Mouse (Mus musculus): ENCODE data around the gene Pepd. TPM values are rescaled to one million over a fixed set of nuclear protein-coding genes. Genes with fewer than 3 reads are reported as not detected.
"Not testable (repeated sequence)": the region's sequence is repeated elsewhere in the genome, so short reads cannot be mapped to it uniquely, and the experiment has no call there.

Gene Pepd
- polyA plus RNA-seq, 1 experiment from 2014 or later = 45.4 TPM

DNA sequence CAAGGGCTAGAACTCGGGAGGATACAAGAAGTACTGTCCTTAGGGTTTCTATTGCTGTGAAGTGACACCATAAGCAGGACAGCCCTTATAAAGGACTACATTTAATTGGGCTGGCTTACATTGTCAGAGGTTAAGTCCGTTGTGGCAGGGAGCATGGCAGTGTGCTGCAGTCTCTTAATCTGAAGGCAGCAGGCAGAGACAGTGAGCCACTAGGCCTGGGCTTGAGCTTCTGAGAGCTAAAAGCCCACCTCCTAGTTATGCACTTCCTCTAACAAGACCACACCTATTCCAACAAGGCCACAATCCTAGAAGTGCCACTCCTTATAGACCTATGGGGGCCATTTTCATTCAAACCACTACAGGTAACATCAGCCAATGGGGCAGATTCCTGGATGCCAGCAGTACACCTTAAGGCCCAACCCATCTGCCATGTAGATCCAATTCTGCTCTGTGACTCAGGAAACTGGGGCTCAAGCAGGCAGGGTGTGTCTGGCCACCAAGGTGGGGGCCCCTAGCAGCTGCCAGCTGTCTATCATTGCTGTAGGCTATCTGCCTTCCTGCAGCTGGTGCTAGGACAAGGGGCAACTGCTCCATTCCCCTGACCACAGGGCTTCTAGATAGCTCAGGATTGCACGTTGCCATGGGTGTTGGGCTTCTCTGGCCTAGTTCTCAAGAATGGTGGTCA is 56.7 kb downstream of the Pepd start:
- no peaks in the 10 kb centered on the region for H3K9me3 ChIP-seq (replicated peaks)
- H3K9ac ChIP-seq = peak overlapping the region; percentile 45
- peak overlapping the region; percentile 42 for H3K4me3 ChIP-seq
- H3K4me1 ChIP-seq = peaks cover 35% of the 10 kb centered on the region
- H3K27ac ChIP-seq = peak overlapping the region; percentile 88
- peak; percentile 97 for ATAC-seq
- no peaks in the 10 kb centered on the region for H3K27me3 ChIP-seq (replicated peaks)
- 37% methylated on average over 3 of the region's 3 CpGs for WGBS (ENCODE audit: insufficient replicate concordance)
- peaks cover 25% of the 10 kb centered on the region for H3K36me3 ChIP-seq
- peak overlapping the region; percentile 51 for H3K4me2 ChIP-seq

DNA sequence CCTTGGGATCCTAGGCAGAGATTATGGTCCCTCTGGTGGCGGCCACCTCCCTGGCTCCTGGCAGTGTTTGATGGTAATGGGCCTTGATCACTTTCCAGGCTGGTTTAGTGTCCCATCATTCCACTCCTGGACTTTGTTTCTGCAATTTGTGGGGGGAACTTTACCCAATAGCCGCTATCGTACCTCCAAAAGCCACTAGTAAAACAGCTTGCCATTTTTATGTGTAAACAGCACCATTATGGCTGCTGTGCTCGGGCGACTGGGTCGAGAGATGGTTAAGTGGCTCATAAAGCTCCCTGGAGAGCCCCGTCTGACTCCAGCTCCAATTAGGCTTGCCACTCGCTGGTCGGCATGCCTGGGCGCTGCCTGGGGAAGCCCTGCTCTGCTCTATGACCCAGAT is 59.6 kb downstream of the Pepd start:
- Histone ChIP-seq H3K36me3 (peaks cover 25% of the 10 kb centered on the region), H3K9me3 (replicated peaks) (no peaks in the 10 kb centered on the region), H3K27me3 (replicated peaks) (no peaks in the 10 kb centered on the region), H3K4me3 (no peak overlapping the region), H3K4me2 (no peak overlapping the region), H3K9ac (no peak overlapping the region), H3K27ac (no peak overlapping the region), H3K4me1 (peaks cover 35% of the 10 kb centered on the region)
- 91% methylated on average over 10 of the region's 10 CpGs for WGBS (ENCODE audit: insufficient replicate concordance)
- no peak for ATAC-seq

DNA sequence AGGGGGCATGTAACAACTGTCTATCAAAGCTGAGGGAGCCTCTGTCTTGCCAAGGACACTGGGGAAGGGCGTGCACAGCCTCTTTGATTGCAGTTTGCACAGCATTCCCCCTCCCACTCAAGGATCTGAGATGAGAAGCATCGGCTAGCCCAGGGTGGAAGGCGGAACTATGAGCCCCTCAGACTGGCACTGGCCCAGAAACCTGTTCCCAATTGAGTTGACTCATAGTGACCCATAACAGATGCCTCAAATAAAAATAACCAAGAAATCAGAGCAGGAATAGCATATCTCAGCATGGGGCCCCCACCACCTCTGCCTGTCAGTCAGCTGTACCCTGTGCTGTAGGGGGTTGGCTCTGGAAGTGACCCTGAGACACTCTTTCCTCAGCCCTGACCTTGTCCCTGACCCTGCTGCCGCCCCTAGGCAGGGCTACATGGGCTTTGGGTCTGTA is 60.8 kb downstream of the Pepd start:
- WGBS (ENCODE audit: insufficient replicate concordance) = 66% methylated on average over 4 of the region's 4 CpGs
- Histone ChIP-seq H3K27me3 (replicated peaks) (no peaks in the 10 kb centered on the region), H3K4me2 (no peak overlapping the region), H3K9me3 (replicated peaks) (no peaks in the 10 kb centered on the region), H3K27ac (no peak overlapping the region), H3K4me3 (no peak overlapping the region), H3K4me1 (peaks cover 27% of the 10 kb centered on the region), H3K9ac (no peak overlapping the region), H3K36me3 (peaks cover 25% of the 10 kb centered on the region)
- no peak for ATAC-seq

DNA sequence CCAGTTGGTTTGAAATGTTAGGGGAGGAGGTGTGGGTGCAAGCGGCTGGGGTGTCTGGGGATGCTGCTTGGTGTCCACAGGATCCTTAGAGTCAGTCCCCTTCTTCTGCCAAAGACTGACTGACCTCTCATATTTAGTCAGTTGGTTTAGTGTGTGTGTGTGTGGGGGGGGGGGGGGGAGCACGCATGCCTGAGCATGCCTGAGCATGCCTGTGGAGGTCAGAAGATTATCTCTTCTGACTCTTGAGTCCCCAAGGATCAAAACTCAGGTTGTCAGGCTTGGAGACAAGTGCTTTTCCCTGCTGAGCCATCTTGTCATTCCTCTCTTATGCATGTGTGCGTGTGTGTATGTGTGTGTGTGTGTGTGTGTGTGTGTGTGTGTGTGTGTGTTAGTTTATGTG is 61.7 kb downstream of the Pepd start:
- Histone ChIP-seq H3K27ac (no peak overlapping the region), H3K4me3 (no peak overlapping the region), H3K4me2 (no peak overlapping the region), H3K9me3 (replicated peaks) (no peaks in the 10 kb centered on the region), H3K27me3 (replicated peaks) (no peaks in the 10 kb centered on the region), H3K36me3 (peaks cover 25% of the 10 kb centered on the region), H3K9ac (no peak overlapping the region), H3K4me1 (peaks cover 25% of the 10 kb centered on the region)
- no peak for ATAC-seq
- WGBS (ENCODE audit: insufficient replicate concordance) = 80% methylated on average over 2 of the region's 3 CpGs

DNA sequence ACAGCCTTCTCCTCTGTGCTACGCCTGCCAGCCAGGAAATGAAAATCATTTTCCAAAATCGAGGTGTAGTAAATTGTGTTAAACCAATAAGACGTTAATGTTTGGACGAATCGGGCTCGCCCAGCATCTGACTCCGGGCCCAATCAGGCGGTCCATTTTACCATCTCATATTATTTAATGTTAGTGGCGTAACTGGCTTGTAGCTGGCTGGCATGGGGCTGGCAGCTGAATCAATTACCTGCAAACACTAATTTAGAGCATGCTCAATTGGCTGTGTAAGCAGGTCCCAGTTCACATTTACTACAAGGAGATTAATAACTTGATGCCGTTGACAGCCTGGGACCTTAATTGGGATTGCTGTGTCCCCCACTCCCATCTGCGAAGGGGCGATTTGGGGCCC is 63.7 kb downstream of the Pepd start:
- peaks cover 13% of the 10 kb centered on the region for H3K36me3 ChIP-seq
- H3K27me3 ChIP-seq (replicated peaks) = no peaks in the 10 kb centered on the region
- peaks cover 11% of the 10 kb centered on the region for H3K4me1 ChIP-seq
- no peak overlapping the region for H3K4me3 ChIP-seq
- H3K4me2 ChIP-seq = no peak overlapping the region
- H3K9ac ChIP-seq = no peak overlapping the region
- 82% methylated on average over 12 of the region's 12 CpGs for WGBS (ENCODE audit: insufficient replicate concordance)
- no peak for ATAC-seq
- no peaks in the 10 kb centered on the region for H3K9me3 ChIP-seq (replicated peaks)
- H3K27ac ChIP-seq = no peak overlapping the region

DNA sequence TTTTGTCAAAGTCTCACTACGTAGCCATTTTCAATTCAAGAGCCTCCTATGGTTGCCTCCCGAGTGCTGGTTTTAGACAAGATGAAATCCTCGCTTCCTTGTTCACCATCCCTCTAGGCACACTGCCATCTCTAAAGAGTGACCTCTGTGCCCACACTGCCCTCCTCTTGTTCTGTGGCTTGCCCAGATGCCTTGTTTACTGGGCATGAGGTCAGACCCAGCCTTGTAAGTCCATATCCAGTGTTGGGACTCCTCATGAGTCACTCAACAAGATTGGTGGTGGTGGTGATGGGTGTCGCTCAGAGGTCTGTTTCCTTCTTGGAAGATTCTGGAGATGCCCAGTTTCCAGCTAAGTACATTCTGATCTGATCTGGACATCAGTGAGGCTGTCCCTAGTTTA is 65.2 kb downstream of the Pepd start:
- Histone ChIP-seq H3K9ac (no peak overlapping the region), H3K36me3 (peaks cover 7% of the 10 kb centered on the region; the same call in 1 of the 2 replicates), H3K27me3 (replicated peaks) (no peaks in the 10 kb centered on the region), H3K4me1 (peaks cover 24% of the 10 kb centered on the region), H3K27ac (no peak overlapping the region), H3K9me3 (replicated peaks) (no peaks in the 10 kb centered on the region), H3K4me2 (no peak overlapping the region), H3K4me3 (no peak overlapping the region)
- no peak for ATAC-seq
- WGBS (ENCODE audit: insufficient replicate concordance) = 72% methylated on average over 4 of the region's 4 CpGs

DNA sequence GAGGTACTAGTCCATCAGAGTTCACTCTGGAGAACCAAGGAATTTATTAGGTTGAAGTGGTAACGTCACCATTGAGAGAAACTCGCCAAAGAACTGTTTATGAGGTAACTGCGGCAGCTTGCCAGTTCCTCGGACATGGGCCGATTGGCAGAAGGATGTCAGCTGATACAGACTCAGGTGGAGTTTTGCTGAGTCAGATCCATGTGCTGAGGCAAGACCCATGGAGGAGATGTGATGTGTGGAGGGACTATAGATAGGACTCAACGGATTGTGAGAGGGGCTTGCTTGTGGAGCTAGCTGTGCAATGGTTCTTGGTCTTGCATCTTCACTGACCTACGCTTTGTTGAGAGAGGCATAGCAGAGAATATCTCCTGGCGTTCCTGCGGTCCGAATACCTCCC is 69.6 kb downstream of the Pepd start:
- Histone ChIP-seq H3K27me3 (replicated peaks) (no peaks in the 10 kb centered on the region), H3K4me1 (peaks cover 65% of the 10 kb centered on the region), H3K4me2 (no peak overlapping the region), H3K27ac (peak overlapping the region; percentile 61), H3K36me3 (peaks cover 8% of the 10 kb centered on the region; the same call in 1 of the 2 replicates), H3K4me3 (no peak overlapping the region), H3K9me3 (replicated peaks) (no peaks in the 10 kb centered on the region), H3K9ac (no peak overlapping the region)
- ATAC-seq = peak; percentile 52
- WGBS (ENCODE audit: insufficient replicate concordance) = 80% methylated on average over 10 of the region's 10 CpGs

DNA sequence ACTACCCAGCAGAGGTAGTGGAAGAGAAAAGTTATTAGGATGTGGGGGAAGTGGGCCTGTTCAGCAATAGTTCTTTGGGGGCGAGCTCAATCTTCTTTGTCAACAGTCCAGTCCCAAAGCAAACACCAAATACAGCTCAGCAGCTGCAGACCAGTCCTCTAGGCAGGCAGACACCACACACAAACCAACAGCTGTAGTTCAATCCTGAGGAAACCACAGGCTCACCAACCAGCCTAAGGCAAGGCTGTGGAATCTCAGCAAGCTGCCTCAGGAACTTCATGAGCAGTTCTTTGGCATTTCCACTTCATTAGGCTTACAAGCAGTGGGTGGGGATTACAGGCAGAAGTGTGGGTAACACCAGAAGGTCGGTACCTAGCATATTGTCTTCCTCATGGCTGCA is 70.2 kb downstream of the Pepd start:
- not testable (repeated sequence) for H3K9me3 ChIP-seq (replicated peaks); H3K36me3 ChIP-seq; H3K9ac ChIP-seq; ATAC-seq; H3K4me2 ChIP-seq; H3K27me3 ChIP-seq (replicated peaks); H3K4me3 ChIP-seq
- Histone ChIP-seq H3K27ac (peak overlapping the region; percentile 61; the same call in 1 of the 2 replicates), H3K4me1 (peaks cover 70% of the 10 kb centered on the region)
- 62% methylated on average over 2 of the region's 2 CpGs for WGBS (ENCODE audit: insufficient replicate concordance)

DNA sequence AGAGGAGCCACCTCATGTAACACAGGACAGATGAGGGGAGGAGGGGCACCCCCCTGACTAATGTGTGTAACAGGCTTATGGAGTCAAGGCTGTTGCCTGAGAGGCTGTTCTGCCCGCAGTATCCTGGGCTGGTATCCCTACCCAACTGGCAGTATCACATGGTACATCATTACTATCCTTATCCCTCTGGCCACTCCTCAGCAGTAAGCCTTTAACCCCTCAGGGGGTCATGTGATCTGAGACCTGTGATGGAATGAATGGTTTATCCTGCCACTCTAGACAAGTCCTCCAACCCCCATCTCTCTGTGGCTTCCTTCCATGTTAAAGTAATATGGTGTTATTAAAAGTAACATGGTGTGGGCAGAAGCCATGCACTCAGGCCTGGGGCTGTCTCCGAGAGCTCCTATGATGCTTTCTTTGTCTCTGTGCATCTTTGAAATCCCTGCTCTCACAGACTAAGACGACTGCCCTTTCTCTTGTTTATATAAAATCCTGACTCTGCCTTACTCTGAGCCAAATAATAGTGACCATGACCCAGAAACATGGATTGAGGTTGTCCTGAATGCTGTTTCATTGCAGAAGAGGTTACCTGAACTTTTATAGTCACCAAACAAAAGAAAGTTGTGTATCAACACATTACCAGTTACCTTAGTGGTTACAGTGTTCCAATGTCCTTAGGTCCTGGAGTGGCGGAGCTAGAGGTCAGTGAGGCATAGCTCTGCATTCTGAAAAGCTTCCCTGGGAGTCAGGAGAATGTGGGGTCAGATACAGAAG is 71.7 kb downstream of the Pepd start:
- ATAC-seq = no peak
- Histone ChIP-seq H3K27me3 (replicated peaks) (no peaks in the 10 kb centered on the region), H3K27ac (peak overlapping the region; percentile 98), H3K4me1 (peaks cover 67% of the 10 kb centered on the region), H3K9ac (no peak overlapping the region), H3K36me3 (peaks cover 8% of the 10 kb centered on the region; the same call in 1 of the 2 replicates), H3K4me3 (no peak overlapping the region), H3K9me3 (replicated peaks) (no peaks in the 10 kb centered on the region), H3K4me2 (no peak overlapping the region)
- WGBS (ENCODE audit: insufficient replicate concordance) = 76% methylated on average over 4 of the region's 4 CpGs

DNA sequence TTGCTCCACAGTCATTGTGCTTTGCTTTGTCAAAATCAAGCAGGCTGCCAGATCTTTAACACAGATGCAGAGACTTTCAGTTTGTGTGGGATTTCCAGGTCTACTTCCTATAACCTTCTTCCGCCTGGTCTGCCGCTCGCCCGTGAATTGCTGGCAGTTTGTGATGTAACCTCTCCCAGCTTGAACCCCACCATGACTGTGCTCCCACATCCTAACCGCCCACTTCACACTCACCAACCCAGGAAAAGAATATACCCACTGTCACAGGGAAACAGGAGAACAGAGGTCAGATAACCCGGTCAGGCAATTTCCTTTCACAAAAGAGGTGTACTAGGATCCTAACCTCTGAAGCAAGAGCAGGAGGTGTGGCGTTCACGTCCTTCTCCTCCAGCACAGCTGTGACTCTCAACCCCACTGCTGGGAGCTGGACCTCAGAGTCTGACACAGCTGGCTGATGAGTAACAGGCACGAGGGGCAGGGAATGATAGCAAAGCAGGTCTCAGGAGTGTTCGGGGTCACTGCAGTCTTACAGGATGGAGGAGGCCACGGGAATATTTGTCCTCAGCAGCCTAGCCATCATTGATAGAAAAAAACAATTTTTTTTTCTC is 72.5 kb downstream of the Pepd start:
- H3K9ac ChIP-seq = peak overlapping the region; percentile 67
- no peak for ATAC-seq
- H3K9me3 ChIP-seq (replicated peaks) = no peaks in the 10 kb centered on the region

DNA sequence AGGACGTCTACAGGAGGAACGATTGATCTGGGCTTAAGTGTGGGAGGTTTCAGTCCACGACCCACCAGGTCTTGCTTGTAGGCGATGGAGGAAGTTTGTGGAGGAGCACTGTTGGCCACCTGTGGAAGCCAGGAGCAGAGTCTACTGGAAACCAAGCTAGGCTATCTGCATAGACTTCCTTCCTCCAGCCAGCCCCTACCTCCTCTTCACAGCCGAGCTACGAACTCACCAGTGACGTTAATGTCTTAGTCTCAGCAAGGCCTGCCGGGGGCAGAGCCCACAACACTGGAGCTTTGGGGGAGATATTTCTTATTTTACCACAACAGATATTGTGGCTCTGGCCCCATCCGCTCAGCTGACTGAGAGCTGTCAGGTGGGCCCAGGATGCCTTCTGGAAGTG is 73.0 kb downstream of the Pepd start:
- Histone ChIP-seq H3K27me3 (replicated peaks) (no peaks in the 10 kb centered on the region), H3K4me3 (peak overlapping the region; percentile 7; the same call in 1 of the 2 replicates), H3K9ac (peak overlapping the region; percentile 67), H3K36me3 (peaks cover 13% of the 10 kb centered on the region; the same call in 1 of the 2 replicates), H3K4me2 (peak overlapping the region; percentile 60), H3K4me1 (peaks cover 67% of the 10 kb centered on the region), H3K27ac (peak overlapping the region; percentile 98), H3K9me3 (replicated peaks) (no peaks in the 10 kb centered on the region)
- 20% methylated on average over 9 of the region's 9 CpGs for WGBS (ENCODE audit: insufficient replicate concordance)
- no peak for ATAC-seq

More for the DNA sequence above, 72.5 kb downstream of the Pepd start:
- Histone ChIP-seq H3K4me1 (peaks cover 67% of the 10 kb centered on the region), H3K4me3 (no peak overlapping the region), H3K27me3 (replicated peaks) (no peaks in the 10 kb centered on the region), H3K27ac (peak overlapping the region; percentile 98), H3K4me2 (peak overlapping the region; percentile 60), H3K36me3 (peaks cover 8% of the 10 kb centered on the region; the same call in 1 of the 2 replicates)
- WGBS (ENCODE audit: insufficient replicate concordance) = 39% methylated on average over 11 of the region's 11 CpGs

DNA sequence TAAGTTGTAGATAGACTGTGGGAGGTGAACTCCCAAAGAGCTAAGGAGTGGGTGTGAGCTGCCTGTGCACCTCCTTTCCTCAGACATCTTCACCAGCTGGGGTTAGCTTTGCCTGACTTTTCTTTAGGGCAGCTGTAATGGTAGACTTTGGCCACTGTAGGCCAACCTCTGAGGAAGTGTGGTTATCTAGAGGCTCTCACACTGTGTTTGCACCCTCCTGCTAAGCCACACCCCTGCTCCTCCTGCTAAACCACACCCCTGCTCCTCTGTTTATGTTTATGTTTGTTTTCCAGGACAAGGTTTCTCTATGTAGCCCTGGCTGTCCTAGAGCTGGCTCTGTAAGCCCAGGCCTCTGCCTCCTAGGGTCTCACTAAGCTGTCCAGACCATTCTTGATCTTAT is 73.5 kb downstream of the Pepd start:
- Histone ChIP-seq H3K4me3 (peak overlapping the region; percentile 7; the same call in 1 of the 2 replicates), H3K27ac (peak overlapping the region; percentile 98), H3K4me1 (peaks cover 69% of the 10 kb centered on the region), H3K27me3 (replicated peaks) (no peaks in the 10 kb centered on the region), H3K9me3 (replicated peaks) (no peaks in the 10 kb centered on the region), H3K9ac (peak overlapping the region; percentile 67), H3K36me3 (peaks cover 14% of the 10 kb centered on the region; the same call in 1 of the 2 replicates), H3K4me2 (peak overlapping the region; percentile 60)
- ATAC-seq = peak; percentile 98

All from liver, embryonic 12.5 days (tissue).